Mouse (Mus musculus) urinary bladder, postnatal 25 days (tissue): Measurements from ENCODE around the gene Fam214a.
A peak's percentile ranks its signal among the peaks of the same experiment; 100 is the strongest.

ENCODE experiments used
- DNase-seq: peaks from one replicate; pipeline ENCODE4 v3.0.0; 2022; ENCODE audit warnings: low spot score

Gene Fam214a

DNA sequence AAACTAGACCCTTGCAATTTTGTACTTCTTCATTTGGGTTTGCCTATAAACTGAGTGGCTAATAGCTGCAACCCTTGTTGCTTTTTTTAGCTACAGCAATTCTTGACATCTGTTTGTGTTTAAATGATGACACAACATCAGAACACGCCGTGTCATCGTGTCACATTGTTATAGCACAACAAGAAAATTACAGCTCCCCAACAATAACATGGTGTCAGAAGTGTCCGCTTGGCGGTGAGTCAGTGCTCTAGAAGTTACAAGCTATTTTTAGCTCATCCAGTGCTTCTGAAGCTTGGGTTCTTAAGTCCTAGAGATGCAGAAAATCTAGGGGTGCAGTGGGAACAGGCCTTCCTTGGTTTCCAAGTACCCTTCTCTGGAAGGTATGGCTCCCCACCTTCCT is 578 bp upstream of the Fam214a start:
- no peak for DNase-seq

DNA sequence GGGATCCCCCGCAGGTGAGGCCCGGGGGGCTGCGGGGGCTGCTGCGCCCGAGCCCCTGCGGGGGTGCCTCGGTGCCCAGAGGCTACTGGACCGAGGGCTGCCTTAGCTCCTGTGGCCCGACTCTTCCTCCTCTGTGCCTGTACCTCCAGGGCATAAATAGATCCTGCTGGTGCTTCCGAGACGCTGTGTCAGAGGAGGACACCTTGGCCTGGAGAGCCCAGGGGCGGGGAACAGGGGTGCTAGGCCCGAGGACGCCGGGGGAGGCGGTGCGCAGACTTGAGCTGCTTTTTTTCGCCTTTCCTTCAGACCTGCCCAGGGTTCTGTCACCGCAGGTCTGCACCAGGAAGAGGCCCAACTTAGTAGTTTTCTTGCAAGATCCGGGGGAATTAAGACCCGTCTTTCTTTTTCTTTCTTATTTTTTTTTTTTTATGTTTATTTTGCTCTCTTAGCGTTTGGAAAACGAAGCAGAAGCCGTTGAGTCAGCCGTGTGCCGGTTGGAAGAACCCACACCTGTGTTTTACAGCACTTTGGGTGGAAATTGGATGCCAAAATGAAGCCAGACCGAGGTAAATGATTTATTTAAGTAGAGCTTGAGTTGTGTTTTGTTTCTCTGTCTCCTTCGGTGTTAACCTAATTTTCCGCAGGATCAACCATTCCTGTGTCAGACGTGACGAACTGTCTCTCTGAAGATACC is 728 bp downstream of the Fam214a start:
- peak; percentile 58 for DNase-seq

DNA sequence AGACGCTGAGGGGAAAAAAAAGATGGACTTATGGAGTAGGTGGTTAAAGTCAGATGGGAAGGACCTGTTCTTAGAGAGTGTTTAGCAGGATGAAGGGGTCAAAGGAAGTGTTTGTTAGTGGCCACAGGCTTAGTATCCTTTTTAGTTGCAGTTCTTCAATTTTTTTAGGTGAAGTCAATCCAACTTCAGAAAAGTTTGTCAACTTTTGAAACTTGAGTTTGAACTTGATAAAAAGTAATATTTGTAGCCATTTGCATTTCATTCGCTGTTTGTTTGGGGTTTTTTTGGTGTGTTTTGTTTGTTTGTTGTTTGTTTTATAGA is 1.2 kb downstream of the Fam214a start:
- no peak for DNase-seq

DNA sequence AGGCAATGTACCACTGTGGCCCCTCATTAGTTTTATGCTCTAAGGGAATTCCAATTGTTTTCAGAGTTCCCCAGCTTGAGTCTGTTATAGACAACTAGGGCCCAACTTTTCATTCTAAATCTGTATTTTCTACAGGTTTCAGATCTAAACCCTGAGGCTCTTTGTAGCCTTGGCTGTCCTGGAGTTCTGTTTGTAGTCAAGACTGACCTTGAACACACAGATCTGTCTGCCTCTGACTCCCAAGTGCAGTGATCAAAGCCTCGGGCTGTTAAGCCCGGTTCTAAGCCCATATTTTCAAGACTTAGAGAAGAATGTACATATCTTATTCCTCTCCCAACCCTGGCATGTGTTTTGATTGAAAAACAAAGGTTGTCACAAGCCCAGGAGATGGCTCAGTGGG is 1.7 kb downstream of the Fam214a start:
- no peak for DNase-seq

DNA sequence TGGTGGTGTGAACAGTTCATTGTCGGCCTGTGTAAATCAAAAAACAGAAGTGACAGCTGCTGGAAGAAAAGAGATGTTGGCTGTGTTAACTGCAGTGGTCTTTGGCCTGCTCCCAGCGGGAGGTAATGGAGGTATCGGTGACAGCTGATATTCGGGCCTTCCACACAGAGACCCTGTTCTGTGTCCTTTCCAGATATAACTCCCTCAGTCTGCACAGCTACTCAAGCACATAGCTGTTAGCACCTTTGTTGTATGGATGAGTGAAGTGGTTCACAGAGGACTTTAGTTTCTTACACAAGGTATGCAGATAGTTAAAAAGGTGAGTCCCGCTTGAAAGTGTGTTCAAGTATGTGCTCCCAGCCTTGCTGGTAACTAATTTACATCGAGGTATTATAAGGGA is 7.9 kb downstream of the Fam214a start:
- DNase-seq, result no peak

DNA sequence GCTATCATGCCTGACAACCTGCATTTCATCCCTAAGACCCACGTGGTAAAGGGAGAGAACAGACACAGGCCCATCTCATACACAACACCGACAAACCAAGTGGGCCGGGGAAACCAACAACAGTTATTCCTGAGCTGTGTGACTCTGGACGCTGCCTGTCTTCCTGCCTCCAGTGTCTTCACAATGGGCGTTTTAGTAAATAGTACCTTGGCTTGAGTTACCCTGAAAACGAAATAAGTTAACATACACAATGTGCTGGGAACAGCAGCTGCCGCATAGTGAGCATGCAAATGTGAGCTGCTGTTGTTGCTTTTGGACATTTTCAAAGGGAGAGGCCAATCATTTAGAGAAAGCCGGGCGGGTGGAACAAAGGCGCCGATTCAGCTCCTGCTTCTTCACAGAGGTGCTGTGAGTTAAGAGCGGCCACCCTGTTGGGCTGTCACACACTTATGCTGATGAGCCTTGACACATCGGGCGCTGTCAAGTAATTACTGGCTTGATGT is 8.4 kb downstream of the Fam214a start:
- DNase-seq, result no peak

DNA sequence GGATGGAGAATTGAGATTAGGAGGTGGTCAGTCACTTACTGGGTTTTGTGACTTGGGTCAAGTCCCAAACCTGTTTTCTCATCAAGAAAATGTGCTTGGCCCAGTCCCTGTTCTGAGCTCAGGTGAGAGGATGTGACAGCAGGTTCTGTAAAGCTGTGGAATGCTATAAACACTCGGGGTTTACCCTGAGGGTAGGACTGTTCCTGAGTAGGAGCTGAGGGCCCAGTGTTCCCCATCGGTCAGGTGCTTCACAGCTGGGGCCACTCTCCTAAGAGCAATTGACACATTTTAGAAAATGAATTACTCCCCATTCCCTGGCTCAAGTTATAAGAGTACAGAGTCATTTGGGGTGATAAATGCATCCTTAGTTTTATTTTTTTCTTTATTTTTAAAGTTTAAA is 11.3 kb downstream of the Fam214a start:
- DNase-seq, result no peak

DNA sequence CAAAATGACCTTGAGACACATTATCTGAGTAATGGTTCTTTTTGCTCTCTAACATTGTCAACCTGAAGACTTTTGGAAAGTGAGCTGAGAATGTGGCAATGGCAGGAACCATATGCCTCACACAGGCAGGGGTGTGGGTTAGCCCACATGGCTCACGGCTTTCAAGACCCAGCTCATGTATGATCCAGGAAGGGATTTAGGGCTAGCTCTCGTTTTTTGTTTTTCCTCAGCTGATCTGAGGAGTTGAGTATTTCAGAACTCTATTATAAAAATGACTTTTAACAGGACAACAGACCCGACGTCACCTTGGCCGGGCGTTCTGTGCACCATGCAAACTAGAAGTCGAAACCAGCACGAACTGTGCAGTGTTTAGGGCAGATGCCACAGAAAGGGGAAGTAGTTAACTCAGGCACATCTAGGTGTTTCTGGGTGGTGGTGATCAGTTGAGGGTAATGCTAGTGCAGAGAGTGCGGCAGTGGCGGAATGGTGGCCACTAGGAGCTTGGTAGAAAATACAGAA is 12.2 kb downstream of the Fam214a start:
- DNase-seq, result no peak

DNA sequence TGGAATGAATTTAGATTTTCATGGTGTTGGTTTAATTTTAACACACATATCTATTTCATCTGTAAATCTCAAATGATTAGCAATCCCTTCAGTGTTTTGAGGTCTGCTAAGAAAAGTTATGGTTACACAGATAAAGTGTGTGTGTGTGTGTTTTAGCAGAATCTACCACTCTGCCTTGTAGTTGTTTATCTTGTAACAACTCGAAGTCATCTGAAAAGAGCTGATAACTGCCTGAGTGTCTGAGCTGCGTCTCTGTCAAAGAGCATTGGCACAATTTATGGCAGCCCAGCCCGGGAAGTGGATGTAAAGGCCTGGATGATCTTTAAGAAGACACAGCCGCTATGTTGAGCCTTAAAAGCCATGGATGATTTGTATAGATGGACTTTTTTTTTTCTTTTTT is 13.5 kb downstream of the Fam214a start:
- DNase-seq, result no peak

DNA sequence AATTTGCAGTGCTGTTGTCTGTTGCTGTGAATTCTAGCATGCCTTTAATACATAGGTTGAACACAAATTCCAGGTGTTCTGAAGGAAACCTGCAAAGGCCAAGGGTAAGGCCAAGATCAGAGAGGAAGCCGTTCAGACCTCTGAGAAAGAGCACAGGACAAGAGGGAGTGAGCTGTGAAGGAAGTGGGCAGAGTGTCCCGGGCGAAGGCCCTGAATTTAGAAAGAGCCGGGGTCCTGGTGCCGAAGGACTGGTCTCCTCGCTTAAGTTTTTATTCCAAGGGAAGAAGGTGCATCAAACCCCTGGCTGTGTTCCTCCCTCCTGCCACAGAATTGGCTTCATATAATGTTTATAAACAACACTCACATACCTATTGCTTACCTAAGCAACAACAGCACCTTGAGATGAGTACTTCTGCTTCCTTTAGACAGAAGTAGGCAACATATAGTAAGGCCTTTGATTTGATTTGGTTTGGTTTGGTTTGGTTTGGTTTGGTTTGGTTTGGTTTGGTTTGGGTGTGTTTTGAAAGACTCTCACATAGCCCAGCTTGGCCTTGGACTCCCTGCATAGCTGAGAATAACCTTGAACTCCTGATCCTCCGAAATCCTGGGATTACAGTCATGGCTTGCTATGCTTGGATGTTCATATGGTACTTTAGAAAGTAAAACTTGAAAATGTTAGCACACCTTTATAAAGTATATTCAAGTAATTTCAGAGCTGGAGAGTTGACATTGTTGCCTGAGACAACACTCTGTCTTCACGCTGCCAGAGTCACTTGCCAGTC is 16.2 kb downstream of the Fam214a start:
- no peak for DNase-seq

DNA sequence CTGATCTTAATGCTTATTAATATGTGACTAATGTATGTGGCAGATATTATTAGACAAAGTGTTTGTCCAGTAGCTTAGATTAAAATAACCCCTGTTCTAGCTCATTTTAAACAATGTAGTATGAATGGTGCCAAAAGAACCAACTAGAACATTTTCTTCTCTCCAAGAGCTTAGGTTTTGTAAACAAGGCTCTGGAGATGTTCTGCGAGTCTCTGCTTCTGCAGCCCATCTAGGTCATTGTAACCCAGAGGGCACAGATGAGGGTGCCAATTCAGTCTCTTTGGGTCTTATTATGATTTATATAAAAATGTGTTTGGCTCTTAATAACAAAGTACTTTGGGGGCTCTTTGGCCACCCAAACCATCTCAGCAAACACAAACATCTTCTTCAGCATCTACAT is 17.9 kb downstream of the Fam214a start:
- no peak for DNase-seq

DNA sequence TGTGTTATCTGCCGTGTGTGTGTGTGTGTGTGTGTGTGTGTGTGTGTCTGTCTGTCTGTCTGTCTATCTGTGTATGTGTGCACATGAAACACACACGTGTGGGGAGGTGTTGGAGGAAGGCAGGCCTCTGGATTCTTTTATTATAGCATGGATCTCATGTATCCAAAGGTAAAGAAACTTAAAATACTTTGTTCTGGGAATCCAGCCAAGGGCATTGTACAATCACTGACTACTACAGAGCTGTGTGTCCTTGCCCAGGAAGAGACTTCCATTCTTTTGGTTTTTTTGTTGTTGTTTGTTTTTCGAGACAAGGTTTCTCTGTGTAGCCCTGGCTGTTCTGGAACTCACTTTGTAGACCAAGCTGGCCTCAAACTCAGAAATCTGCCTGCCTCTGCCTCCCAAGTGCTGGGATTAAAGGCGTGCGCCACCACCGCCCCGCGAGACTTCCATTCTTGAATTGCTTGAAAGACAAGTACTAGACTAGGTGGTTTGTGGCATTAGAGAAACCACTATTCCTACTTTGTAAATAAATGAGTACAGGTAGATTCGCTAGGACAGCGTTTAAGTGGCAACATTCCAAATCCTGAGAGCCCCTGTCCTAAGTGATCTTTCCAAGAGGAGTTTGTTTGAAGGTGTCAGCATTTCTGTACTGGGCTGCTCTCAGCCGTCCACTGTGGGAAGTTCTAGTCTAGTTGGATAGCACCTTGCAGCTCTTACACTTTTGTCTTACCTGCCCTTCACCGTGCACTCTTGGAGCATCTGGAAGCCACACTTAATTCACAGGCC is 18.7 kb downstream of the Fam214a start:
- DNase-seq, result no peak

DNA sequence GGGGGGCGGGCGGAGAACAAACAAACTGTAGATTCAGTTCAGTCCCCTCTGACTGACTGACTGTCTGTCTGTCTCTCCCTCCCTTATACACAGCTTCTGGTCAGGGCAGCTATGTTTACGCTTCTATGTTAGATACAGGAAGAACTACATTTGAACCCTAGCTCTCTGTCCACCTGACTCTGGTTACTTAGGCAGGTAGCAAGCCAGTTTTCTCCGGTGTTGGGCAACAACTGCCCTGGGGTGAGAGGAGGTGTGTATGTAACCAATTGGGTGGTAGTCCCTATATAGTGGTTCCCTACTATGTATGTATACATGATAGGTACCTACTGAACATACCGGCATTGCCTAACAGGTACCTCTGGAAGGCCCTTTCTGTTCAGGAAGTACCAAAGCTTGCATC is 20.1 kb downstream of the Fam214a start:
- DNase-seq, result no peak

DNA sequence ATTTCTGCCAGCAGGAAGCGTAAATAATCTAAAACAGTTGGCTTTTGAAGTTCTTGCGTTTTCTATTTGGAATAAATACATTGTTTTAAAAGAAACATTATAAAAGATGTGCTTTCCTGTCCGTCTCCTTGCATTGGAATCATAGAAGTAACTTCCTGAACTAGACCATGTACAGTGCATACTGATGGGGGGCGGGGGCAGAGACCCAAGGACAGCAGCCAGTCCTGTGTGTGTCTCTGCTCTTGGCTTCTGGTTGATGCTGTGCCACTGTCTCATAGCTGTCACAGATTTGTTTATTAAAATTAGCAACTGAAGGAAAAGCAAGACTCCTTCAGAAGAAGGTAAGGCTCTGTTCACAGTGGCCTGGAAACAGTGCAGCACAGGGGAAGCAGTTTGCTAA is 20.5 kb downstream of the Fam214a start:
- no peak for DNase-seq

DNA sequence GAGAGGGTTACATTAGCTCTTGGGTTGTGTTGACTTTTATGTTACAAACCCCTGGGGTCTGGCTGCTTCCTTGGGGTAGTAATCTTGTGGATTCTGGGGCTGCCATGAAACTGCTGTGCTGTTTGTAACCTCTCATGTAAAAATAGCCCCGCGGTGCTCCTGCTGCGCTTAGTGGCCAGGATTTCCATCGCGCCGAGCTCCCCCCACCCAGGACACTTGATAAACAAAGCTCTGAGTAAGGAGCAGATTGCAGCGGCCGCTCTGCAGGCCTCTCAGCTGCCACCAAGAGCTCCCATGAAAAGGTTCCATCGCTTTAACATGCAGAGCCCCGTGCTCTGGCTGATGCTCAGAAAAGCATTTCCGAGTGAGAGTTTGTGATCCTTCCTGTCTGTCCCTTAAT is 22.1 kb downstream of the Fam214a start:
- DNase-seq, result no peak

DNA sequence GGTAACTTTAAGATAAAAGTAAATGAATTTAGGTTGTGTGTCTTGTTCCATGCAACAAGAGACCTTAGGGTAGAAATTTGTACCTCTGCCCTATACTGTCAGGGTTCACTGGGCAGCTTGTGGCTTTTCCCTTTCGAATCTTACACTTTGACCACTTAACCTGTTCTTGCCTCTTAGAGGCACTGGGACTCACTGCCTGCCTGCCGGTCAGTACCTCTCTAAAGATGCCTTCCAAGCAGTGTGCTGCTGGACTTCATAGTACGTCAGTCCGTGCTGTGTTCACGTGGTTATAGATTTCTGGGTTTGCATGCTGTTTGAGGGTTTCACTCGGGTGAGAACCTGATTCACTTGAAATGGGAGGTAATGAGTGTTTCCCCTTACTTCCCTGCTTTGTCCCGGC is 22.7 kb downstream of the Fam214a start:
- DNase-seq, result no peak

DNA sequence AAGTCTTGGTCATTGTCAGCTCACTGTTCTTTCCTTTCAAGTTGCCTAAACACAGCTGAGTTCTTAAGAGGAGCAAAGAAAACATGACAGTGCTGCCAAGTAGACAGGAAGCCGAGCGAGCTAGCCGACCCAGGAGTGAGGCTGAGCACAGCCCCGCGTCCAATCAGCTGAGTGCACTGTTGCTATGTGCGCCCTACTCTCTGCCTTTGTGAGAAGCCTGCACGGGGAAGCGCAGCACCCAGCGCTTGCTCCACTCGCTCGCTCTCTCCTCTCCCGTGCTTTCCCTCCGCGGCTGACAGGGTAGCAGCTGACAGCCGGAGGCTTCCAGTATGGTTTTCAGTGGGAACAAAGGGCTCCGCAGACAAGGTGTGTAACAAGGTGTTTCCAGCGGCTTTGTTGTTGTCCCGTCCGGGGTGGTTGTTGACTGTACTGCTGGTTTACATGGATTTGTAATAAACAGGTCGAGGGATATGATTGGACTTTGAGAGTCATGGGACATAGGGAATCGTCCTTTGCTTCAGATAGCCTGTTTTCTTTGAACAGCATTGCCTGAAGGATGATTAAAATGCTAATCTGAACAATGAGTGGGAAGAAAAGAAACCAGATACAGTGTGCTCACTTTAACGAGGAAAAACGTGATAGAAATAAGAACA is 23.4 kb downstream of the Fam214a start:
- DNase-seq, result peak; percentile 74

DNA sequence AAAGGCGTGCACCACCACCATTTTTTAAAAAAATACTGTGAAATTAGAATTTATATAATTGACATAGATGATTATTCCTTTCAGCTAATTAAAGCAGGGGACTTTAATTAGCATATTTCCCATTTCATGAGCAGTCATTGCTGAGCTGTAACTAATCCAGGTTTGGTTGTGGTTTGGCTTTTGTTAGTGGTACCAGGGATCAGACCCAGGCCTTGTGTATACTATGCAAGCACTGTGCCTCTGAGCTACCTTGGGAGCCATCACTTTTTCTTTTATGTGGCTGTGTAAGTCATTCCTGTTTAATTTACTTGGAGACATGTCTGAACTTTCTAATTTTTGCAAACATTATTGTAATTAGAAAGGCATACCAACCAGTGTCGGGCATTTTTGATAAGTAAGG is 24.6 kb downstream of the Fam214a start:
- no peak for DNase-seq

DNA sequence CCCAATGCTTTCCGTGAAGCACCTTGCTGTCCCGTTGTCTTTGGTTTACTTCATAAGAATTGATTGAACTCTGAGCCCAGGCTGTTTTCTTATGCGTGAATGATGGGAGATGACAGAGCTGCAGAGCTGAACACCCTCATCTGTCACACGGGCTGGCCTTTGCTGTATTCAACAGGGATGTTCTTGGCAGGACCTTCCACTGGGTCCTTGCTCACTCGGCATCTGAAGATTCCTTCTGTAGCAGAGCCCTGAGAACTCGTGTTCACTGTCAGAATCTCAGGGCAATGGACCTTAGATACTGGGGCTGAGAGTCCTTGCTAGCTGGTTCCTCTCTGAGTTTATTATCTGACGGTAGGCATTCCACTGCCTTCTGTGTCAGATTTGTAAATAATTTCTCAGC is 25.3 kb downstream of the Fam214a start:
- DNase-seq, result no peak

DNA sequence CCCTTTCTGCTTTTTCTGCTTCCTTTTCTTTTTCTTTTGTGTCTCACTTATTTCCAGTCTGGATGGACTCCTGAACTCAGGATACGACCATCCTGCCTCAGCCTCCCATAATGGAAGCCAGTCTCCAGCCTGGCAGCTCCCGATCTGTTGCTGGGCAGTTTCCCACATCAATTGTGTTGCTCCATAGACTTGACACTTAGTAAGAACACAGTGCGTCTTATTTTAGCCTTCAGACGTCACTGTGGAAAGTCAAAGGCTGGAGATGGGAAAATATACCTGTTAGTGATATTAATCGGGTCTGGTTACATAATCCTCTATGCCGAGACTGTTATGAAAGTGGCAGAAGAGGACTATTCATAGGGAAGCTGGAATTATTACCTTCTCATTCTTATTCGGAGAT is 26.2 kb downstream of the Fam214a start:
- DNase-seq, result no peak

DNA sequence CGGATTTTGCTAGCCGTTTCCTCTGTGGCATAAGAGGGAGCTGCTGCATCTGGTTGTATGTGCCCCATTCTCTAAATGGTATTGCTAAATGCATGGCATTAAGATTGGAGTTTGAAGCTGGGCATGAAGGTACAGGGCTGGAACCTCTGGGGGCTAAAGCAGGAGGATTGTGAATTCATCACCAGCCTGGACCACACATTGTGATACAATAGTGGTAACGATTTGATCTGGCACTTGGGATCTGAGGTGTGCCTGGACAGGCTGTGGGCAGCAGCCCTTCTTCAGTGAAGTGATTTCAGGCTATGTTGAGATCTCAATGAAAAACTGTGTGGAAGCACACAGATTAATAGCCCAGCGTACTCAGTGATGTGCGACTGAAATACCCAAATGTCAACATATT is 26.7 kb downstream of the Fam214a start:
- no peak for DNase-seq

DNA sequence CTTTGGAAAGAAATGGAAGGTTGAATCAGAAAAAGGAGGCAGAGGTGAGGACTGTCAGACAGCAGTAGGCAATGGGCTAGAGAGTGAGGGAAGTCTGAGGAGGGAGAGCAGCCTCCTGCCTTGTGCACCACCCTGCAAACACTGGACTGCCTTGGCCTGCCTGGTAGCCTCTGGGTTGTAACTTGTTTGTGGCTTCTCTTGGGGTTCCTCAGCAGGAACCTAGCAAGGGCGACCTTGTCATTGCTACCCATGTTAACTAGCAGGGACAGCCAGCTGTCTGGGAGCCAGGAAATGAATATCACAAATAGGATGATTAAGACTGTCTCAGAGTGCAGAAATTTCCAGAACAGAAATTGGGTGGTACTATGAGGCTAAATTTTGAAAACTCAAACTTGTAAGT is 27.2 kb downstream of the Fam214a start:
- no peak for DNase-seq
